Mouse (Mus musculus) ES-E14 (cell line): Measurements from ENCODE around the gene Gm44502.

Source experiments
- MAFK ChIP-seq: IDR thresholded peaks from 2 replicates; pipeline ENCODE4 v1.6.1; 2014; ENCODE audit warnings: mild to moderate bottlenecking, low read depth, low read length, inconsistent platforms; ENCODE audit not compliant: insufficient read depth
- ZNF384 ChIP-seq: IDR thresholded peaks from 2 replicates; pipeline ENCODE4 v1.6.1; 2012; ENCODE audit warnings: low read depth, low read length, inconsistent platforms

GRCm38 (mm10) chr15:89454857-89455256 is 25.4 kb upstream of the Gm44502 start:
- TF ChIP-seq ZNF384 (no peak), MAFK (no peak)
